29 mouse cellular contexts compared by ENCODE assay signal in the genomic region with DNA sequence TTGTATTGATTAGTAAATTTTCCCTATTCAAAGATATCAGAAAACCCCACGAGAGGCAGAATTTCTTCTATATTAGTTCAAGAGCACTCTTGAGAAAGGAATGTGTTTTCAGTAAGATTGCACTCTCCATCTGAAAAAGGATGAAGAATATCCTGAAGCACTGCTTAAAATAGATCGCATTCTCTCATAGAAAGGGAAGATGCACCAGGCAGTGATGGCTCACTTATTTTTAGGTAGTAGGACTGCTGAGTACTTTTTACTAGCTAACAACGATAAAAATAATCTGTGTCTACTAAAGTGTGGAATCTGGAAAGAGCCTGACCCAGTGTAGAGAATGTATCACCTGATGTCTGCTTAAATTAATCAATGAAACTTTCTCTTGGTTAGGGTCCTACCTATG.
"Had no signal": no experiment of that assay in that cellular context is flagged by ENCODE, and none has a peak within 500 bp of the region (broad histone marks: within the 10 kb centered on the region; RNA-seq: fewer than 3 reads in every experiment).

No protein-coding gene starts in this region.

- H3K27ac ChIP-seq: embryonic facial prominence, embryonic 10.5 days; embryonic facial prominence, embryonic 12.5 days; embryonic facial prominence, embryonic 13.5 days; embryonic facial prominence, embryonic 15.5 days; forebrain, embryonic 10.5 days; forebrain, embryonic 12.5 days; forebrain, embryonic 13.5 days; forebrain, embryonic 15.5 days; gastrocnemius, adult 2 months; heart, adult 2 months had no signal

- H3K4me1 ChIP-seq: embryonic facial prominence, embryonic 10.5 days; embryonic facial prominence, embryonic 12.5 days; embryonic facial prominence, embryonic 13.5 days; embryonic facial prominence, embryonic 15.5 days; forebrain, embryonic 10.5 days; forebrain, embryonic 12.5 days; forebrain, embryonic 13.5 days; forebrain, embryonic 15.5 days had no signal

- DNase-seq: cerebellum, adult 2 months; cerebellum, adult 8-10 months; cerebellum, adult 9-10 months; cerebellum, adult 9-11 months; cerebellum, postnatal 10 days; cerebellum, postnatal 14 days; cerebellum, postnatal 25 days; cerebellum, postnatal 36 days; embryo, embryonic 11 days; forebrain, postnatal 0 days; gastrocnemius, adult 2 months; gastrocnemius, postnatal 10 days; gastrocnemius, postnatal 14 days; gastrocnemius, postnatal 25 days; gastrocnemius, postnatal 36 days; heart, adult 11 months; heart, adult 18-20 months; heart, adult 2 months had no signal

- H3K4me2 ChIP-seq: embryonic facial prominence, embryonic 12.5 days; embryonic facial prominence, embryonic 13.5 days; embryonic facial prominence, embryonic 15.5 days; forebrain, embryonic 12.5 days; forebrain, embryonic 13.5 days; forebrain, embryonic 15.5 days had no signal

- H3K9me3 ChIP-seq: embryonic facial prominence, embryonic 10.5 days; embryonic facial prominence, embryonic 12.5 days; embryonic facial prominence, embryonic 13.5 days; embryonic facial prominence, embryonic 15.5 days; forebrain, embryonic 10.5 days; forebrain, embryonic 12.5 days; forebrain, embryonic 13.5 days; forebrain, embryonic 15.5 days had no signal

- H3K27me3 ChIP-seq: embryonic facial prominence, embryonic 12.5 days; embryonic facial prominence, embryonic 13.5 days; embryonic facial prominence, embryonic 15.5 days; forebrain, embryonic 12.5 days; forebrain, embryonic 13.5 days; forebrain, embryonic 15.5 days had no signal

- H3K36me3 ChIP-seq: embryonic facial prominence, embryonic 10.5 days; embryonic facial prominence, embryonic 12.5 days; embryonic facial prominence, embryonic 13.5 days; embryonic facial prominence, embryonic 15.5 days; forebrain, embryonic 10.5 days; forebrain, embryonic 12.5 days; forebrain, embryonic 15.5 days had no signal

- H3K4me3 ChIP-seq: embryonic facial prominence, embryonic 10.5 days; embryonic facial prominence, embryonic 12.5 days; embryonic facial prominence, embryonic 13.5 days; embryonic facial prominence, embryonic 15.5 days; erythroblast, embryonic 14.5 days; forebrain, embryonic 10.5 days; forebrain, embryonic 12.5 days; forebrain, embryonic 13.5 days; forebrain, embryonic 15.5 days; gastrocnemius, adult 2 months; heart, adult 2 months had no signal

- ATAC-seq: forebrain, embryonic 13.5 days; forebrain, embryonic 14.5 days; forebrain, embryonic 15.5 days; forebrain, embryonic 16.5 days; forebrain, postnatal 0 days had no signal

- H3K9ac ChIP-seq: embryonic facial prominence, embryonic 12.5 days; embryonic facial prominence, embryonic 13.5 days; embryonic facial prominence, embryonic 15.5 days; forebrain, embryonic 12.5 days; forebrain, embryonic 13.5 days; forebrain, embryonic 15.5 days; forebrain, postnatal 0 days had no signal
